Mouse (Mus musculus): ENCODE measurements around the gene Hc.

- no peak for TF ChIP-seq POLR2A (IDR thresholded peaks at IDR 0.05; ENCODE audit: low read depth, low read length)
- TF ChIP-seq CTCF (IDR thresholded peaks at IDR 0.05; ENCODE audit: borderline replicate concordance, insufficient read depth, low read length) = no peak
Observed at GRCm38 (mm10) chr2:34978226-34978625, 83.0 kb downstream of the Hc start.

Data from embryonic fibroblast, embryonic 13.5 days (primary cell).